Mouse (Mus musculus): ENCODE results near the gene Ergic1.
A peak's percentile ranks its signal among the peaks of the same experiment; 100 is the strongest.

Ergic1 gene

DNA sequence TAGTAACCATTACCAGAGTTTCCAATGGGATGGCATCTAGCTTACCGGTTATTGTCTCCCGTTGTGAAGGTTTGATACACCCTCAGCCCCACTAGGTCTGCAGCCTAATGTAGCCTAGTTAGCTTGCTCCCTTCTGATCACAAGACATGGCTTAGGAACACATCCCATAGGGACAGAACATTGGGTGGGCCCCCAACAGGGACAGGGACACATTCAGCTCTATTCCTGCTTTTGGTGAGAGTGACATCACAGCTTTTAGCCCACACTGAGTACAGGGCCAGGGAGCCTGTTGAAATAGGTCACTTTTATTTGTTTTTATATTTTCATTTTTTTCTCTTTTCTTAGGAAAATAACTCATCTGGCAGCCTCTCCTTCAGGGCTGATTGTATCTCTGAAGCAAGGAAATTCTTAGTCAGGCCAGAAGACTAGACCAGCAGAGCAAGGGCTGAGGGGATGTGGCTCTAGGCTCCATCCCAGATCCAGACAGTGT, 64.3 kb downstream of the Ergic1 start:
- DNase-seq (ENCODE audit: low spot score), result no peak

DNA sequence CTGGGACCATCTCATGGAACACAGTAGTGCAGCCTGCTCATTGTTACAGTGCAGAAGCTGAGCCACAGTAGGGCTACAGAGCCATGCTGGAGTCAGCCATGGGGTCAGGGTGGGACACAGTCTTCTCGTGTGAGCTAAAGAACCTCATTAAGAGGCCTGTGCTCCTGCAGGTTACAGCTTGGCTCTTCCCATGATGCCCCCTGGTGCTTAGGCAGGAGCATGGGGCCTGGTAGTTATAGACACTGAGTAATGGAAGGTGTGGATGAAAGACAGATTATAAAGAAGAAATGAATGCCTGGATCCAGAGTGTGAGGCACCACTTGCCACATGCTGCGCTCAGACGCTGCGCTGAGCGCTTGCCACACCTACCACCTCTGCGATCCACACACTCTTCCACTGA, 67.2 kb downstream of the Ergic1 start:
- DNase-seq (ENCODE audit: low spot score), result no peak

DNA sequence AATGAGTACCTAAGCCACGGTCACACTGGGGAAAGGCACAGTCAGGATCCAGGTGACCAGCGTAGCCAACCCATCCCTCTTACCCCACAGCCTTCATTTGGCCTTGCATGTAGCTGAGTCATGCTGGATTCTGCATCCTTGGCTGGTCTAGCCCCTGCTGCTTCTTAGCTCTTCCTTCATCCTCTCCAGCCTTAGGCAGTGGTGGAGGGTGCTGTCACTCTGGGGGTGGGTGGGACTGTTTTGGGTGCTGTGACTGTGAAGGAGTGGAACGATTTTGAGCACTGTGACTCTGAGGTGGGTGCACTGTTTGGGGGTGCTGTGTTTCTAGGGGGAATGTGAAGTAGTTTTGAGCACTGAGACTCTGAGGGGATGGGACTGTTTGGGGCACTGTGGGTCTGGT, 67.6 kb downstream of the Ergic1 start:
- DNase-seq (ENCODE audit: low spot score), result no peak

DNA sequence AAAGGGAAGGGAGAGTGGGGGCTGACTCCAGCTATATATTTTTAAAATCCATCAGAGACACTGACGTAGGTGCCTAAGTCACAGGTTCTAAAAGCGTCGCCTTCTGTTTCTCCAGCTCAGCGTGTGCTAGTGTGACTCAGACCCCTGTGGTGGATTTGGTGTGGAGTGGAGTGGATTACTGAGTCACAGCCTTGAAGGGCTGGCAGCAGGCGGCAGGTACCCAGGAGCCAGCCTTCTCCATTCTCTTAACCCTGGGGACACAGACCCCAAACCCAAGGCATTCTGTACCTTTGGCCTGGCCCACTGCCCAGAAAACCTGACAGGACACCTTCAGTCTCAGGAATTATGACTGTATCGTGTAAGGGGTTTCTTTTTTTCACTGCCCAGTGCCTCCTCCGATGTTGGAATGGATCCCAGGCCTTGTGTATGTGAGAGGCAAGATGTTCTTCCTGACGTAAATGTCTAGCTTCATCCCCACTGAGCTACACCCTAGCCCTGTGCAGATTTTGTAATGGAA, 70.6 kb downstream of the Ergic1 start:
- no peak for DNase-seq (ENCODE audit: low spot score)

DNA sequence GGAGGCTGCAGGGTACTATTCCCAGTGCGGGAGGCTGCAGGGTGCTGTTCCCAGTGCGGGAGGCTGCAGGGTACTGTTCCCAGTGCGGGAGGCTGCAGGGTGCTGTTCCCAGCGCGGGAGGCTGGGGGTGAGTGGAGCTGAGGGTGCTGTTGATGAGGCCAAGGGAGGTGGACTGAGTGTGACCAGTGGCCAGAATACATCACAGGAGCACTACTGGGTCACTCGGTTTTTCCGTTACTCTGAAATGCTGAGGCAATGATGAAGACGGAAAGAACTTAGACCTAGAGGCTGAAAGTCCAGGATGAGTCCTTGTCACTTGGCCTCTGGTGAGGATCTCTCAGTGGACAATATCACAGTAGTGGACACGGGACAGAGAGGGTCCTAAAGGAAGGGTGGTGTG, 71.9 kb downstream of the Ergic1 start:
- no peak for DNase-seq (ENCODE audit: low spot score)

DNA sequence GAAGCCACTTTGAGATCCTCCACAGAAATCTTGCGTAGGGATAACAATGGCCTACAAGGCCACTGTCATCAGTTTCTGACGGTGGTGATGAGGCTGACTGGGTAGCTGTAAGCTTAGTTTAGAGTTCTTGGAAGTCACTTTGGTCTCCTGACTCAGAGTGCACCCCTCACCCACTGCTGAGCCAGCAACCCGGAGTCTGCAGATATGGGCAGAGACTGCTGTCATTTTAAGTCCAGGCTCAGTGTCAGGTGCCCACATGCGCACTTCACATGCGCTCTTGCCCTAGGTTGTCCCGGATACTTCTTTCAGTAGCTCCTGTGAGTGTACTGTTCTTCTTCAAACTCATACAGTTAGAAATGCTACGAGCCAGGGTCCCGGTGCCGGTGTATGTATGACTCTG, 72.6 kb downstream of the Ergic1 start:
- no peak for DNase-seq (ENCODE audit: low spot score)

DNA sequence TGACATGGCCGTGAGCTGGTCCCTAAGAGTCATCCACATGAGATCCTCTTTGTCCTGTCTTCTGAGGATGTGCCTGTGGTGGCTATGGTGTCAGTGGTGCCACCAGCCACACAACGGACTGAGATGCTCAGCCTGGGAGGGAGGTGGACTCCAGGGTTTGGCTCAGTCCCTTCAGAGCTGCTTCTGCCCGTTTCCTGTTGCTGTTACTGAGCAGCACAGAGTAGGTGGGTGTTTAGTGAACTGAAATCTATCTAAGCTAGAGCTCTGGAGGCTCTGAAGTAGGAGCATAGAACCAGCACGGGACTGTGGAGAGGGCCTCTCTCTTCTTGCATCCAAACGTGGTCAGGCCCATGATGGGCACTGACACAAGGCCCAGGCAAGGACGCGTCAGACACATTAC, 73.2 kb downstream of the Ergic1 start:
- no peak for DNase-seq (ENCODE audit: low spot score)

GRCm38 (mm10) chr17:26635951-26636350, 74.7 kb downstream of the Ergic1 start:
- no peak for DNase-seq (ENCODE audit: low spot score)

DNA sequence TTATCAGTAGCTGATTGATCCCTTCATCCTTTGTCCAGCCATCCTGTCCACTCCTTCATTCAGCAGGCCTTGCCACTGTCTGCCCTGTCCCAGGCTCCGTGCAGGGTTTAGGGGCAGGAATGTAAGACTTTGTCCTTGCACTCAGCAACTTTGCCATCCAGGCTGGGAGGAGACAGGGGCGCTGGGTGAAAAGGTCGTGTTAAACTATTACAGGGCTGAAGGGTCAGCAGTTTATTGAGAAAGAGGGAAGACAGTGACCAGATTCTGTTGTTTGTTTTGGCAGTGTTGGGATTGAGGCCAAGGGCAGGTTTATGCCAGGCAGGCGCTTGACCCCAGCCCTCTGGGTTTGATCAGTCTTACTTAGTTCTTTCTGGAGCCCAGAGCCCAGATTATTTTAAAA, 76.6 kb downstream of the Ergic1 start:
- no peak for DNase-seq (ENCODE audit: low spot score)

DNA sequence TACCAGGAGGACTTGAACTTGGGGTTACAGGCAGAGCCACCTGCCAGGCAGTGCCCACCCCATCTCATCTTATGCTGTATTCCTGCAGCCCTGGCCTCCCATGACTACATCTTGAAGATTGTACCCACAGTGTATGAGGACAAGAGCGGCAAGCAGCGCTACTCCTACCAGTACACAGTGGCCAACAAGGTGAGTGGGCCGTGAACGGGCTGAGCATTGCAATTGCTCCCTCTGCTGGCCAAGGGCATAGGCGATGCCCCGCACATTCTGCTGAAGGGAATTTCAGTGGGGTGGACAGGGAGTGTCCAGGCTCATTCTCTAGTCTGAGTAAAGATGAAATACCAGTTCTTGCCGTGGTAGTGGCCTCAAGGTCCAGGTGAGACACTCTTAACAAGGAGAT, 77.4 kb downstream of the Ergic1 start:
- peak; percentile 60 for DNase-seq (ENCODE audit: low spot score)

- DNase-seq (ENCODE audit: low spot score), result no peak
Observed at GRCm38 (mm10) chr17:26639791-26640190, 78.5 kb downstream of the Ergic1 start.

- no peak for DNase-seq (ENCODE audit: low spot score)
Observed at GRCm38 (mm10) chr17:26640286-26640740, 79.0 kb downstream of the Ergic1 start.

DNA sequence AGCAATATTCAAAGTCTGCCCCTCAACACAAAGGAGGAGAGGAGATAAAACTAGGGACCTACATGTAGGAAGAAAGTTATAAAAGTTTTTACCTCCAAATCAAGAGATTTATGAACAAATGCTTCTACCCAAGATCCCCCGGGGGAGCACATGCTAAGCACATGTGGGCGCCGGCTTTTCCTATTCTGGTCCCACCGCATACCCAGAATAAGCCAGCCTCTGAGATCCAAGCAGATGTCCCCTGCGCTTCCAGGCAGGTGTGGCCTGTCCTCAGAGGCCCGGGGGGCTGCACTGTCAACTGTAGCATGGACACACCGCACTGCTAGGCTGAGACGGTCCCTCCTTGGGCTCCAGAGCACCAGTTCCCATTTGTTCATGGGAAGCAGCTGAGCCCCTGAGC, 82.2 kb downstream of the Ergic1 start:
- DNase-seq (ENCODE audit: low spot score), result no peak

GRCm38 (mm10) chr17:26643993-26644392, 82.7 kb downstream of the Ergic1 start:
- no peak for DNase-seq (ENCODE audit: low spot score)

DNA sequence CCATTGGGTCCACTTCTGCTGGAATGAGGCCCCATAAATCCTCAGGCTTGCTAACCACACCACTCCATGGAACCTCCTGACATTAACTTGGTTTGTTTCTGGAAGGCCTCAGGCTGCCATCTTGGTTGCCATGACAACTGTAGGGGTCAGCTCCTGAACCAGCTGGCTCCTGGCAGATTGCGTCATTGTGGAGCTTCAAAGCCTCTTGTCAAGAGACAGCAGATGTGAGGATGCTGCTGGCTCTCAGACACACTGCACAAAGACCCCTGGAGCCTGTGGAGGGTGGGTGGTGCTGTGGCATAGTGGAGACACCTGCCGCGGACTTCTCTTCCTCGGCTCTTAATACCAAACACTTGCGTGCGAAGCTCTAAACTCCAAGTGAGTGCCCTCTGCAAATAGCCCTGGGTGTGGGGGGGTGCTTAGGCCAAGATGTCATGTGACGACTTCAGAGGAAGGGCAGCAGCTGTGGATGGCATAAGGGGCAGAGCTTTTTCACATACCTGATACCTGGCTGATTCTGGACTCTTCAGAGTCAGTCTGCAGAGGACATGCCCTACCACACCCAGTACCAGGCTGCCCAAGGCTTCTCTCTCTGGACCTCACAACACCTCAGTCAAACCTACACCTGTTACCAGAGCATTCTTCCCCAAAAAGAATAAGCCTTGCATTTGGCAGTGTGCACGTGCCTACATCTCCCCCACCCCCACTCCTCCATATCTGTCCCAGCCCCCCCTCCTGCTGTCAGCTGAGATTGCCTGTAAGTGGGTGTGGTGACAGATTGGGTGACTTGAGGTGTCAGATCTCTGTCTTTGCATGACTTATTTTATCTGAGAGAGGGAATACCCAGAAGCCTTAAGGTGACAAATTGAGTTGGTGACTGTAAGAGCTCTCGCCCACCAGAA, 83.5 kb downstream of the Ergic1 start:
- no peak for DNase-seq (ENCODE audit: low spot score)

DNA sequence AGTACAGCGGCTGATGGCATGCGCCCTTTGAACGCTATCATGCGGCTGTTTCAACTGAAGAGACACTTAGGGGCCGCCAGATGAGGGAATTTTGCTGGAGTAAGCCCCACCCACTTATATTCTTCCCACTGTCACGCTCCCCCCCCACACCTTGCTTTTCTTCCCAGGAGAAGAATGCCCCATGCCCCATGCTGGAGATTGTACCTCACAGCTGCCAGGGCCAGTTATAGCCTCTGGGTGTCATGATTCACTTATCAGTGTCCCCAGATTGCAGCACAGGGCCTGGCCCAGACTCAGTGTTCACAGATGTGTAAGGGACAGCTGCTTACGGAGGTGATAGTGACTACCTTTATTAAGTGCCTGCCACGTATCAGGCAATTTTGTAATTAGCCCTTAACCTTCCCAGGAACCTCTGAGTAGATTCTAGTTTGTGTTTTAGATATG, 84.1 kb downstream of the Ergic1 start:
- DNase-seq (ENCODE audit: low spot score), result no peak

DNA sequence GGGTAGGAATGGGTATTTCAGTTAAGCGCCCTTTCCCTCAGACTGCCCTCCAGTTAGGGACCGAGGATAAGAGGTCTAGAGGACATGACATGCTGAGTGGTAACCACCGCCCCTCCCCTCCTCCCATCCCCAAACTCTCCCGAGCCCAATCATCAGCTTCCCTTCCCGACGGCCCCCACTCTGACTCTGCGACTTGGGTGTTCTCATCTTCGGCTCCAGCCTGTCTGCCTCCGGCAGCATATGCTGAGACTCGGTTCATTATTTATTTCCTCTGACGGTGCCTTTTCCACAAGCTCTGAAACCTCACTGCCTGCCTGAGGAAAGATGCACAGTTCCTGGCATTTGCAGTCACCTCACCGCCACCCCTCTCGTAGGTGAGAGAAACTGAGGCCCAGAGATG, 86.0 kb downstream of the Ergic1 start:
- DNase-seq (ENCODE audit: low spot score), result no peak

DNA sequence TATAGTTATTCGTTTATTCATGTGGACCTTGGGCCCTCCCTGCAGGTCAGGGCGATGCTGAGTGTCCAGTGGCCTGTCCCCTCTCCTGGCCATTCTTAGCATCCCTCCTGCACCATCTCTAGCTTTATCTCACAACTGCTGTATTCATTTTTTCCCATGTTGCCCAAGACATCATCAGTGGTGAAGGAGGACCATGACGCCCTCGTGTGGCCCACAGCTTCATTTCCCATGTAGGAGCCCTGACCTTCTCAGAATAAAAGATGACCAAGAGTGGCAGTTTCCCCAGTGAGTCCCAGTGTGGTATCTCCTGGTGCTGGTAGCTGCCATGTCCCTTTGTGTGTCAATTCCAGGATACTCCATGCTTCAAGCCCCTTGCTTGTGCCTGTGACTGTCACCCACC, 88.3 kb downstream of the Ergic1 start:
- DNase-seq (ENCODE audit: low spot score), result no peak

GRCm38 (mm10) chr17:26650451-26651363, 89.4 kb downstream of the Ergic1 start:
- no peak for DNase-seq (ENCODE audit: low spot score)

DNA sequence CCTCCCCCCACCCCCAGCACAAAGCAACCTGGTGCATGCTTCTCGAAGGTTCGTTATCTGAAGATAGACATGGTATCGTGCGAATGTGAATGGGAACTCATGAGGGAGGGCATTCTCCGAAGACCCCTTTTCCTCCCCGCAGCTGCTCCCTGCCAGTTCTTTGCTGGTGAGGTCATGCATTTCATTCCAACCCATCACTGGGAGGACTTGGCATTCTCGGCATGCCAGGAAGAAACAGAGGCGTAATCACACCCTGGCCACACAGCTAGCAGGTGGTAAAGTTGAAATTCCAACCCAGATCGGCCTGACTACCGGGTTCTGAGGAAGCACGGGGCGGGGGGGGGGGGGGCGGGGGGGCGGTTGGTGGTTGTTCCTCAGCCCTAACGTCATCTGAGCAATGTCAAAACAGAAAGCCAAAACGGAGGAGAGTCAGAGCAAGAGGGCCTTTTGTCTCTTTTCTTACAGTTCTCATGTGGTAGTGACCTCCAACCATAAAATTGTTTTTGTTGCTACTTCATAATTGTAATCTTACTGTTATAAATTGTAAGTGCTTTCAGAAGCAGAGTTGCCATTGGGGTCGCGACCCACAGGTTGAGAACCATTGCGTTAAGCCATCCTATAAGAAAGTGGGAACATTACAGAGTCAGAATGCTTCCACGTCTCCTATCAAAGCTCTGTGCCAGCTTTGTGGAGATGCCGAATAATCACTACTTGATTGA, 97.7 kb downstream of the Ergic1 start:
- no peak for DNase-seq (ENCODE audit: low spot score)

GRCm38 (mm10) chr17:26659573-26659915, 98.3 kb downstream of the Ergic1 start:
- DNase-seq (ENCODE audit: low spot score), result no peak
